Mouse (Mus musculus): ENCODE data around the gene Stx8.
A peak's percentile ranks its signal among the peaks of the same experiment; 100 is the strongest.

Gene Stx8

DNA sequence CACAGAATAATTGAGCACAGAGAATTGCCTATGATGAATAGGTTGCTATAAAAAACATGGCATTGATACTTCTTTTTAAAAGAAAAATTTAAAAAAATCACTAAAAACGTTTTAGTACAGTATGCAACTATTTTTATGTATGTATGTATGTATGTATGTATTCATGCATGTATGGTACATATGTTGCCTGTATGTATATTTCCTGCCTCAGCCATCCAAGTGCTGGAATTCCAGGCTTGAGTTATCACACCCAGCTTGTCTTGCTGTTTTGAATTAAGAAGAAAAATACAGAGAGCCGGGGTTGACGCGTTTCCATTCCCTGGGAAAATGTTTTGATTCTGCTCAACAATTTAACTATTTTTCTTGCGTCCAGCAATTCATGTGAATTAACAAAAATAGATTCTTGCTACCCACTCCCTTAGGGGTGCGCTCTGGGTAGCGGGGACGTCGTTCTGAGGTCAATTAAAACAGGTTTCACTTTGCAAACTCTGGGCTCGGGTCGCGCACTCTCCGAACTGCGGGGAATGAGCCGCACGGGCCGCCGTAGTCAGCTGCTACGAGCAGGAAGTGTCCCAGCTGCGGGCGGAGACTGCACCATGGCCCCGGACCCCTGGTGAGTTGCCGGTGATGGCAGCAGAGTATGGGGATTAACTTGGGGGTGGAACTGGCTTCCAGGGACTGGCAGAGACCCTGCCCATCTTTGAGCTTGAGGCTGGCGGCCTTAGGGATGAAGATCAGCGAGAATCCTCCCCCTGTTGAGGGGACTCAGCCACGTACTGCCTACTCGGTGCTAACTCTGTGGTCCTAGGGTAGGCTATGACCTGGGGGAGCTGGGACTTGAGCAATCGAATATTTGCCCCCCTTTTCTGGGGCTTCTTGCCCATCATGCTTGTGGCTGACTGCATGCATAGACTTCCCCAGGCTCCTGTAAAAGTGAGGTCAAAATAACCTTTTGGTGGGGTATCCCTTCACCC is at the start of gene Stx8:
Gene Stx8, plus strand, starts transcription at position 289 of the 974 bp plus-strand sequence.
- DNase-seq: peak; percentile 98

DNA sequence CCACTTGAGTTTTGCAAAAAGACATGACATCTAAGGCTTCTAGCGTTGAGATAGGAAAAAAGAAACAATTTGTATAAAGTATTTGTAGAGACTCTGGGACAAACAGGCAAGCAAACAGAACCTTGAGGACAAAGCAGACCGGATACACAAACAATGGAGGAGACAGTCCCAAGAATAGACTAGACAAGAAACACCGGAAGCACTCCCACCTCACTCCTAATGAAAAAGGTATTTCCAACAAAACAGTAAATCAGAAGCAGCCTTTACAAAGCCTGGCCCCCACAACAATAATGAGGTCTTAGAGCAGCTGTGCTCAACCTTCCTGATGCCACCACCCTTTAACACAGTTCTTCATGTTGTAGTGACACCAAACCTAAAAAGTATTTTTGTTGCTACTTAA is 48.9 kb upstream of the Stx8 start:
- DNase-seq: no peak

DNA sequence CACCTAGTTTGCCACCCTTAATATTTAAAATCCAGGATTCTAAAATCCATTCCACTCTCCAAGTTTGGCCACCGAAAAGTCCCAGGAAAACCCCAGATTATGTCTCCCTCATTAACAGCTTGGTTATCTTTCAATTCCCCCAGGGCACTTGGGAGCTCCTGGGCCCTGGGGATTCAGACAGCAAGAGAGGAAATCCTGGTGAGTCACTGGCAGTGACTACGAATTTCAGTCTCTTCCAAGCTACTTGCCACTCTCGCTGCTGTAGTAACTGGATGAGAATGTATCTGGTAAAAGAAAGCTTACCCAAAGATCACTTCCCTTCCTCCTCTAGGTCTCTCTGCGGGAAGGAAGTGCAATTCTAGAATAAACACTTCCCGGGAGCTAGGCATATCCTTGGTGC is 46.4 kb upstream of the Stx8 start:
- DNase-seq: no peak

DNA sequence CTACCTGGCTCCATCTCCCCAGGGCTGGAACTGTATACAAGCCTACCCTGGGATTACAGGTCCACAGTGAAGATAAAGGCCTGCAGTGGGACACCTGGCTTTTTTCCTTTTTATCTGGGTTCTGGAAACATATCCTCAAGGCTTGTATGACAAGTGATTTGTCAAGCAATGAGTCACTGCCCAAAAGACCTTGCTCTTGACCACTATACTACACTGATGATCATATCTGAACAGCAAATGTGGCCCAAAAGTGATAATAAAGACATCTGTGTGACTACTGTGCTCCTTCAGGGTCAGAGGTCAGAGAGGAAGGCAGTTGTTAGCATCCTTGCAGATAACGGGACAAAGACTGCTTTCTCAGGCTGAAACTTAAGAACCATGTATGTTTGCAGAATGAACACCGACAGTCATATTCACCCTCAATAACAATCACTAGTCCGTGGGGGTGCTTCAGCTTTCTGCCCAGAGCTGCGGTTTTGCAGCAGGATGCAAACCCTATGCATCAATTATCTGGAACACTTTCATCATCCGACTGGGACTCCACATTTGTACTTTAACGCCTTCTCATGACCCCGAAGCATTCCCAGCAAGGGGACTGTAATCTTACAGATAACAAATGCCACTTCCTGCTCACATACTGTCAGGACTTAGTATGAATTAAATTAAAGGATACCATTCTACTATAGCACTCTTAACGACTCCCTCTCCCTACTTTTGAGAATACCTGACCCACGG is 45.6 kb upstream of the Stx8 start:
- DNase-seq: no peak

DNA sequence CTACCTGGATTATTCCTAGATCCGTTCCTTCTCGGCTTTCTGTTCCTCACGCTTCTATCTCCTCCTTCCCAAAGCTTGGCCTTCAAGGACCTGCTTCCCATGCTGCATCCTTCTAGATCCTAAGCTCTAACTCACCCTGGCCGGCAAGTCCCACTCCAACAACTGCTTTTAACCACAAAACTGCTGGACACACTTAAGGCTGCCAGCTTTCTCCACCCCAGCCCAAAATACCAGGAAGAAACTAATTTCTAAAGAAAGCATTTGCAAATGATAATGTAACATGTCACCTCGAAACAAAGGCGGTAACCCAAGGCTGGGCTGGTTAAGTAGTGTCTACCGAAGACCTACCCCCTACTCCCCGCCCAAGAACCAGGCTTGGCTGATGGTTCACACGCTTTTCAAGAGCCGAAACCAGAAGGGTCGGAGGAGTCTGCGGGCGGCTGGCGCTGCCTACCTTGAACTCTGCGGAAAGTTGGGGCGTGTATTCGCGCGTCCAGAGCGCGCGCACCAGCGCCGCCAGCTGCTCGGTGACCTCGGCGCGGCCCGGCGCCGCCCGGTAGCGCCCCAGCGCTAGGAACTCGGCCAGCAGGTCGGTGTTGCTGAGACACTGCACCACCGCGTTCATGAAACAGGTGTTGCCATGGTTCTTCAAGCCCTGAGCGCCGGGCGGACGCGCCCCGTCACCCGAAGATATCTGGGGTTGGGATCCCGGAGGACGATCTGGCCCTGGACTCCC is 44.7 kb upstream of the Stx8 start:
- DNase-seq: peak; percentile 58

DNA sequence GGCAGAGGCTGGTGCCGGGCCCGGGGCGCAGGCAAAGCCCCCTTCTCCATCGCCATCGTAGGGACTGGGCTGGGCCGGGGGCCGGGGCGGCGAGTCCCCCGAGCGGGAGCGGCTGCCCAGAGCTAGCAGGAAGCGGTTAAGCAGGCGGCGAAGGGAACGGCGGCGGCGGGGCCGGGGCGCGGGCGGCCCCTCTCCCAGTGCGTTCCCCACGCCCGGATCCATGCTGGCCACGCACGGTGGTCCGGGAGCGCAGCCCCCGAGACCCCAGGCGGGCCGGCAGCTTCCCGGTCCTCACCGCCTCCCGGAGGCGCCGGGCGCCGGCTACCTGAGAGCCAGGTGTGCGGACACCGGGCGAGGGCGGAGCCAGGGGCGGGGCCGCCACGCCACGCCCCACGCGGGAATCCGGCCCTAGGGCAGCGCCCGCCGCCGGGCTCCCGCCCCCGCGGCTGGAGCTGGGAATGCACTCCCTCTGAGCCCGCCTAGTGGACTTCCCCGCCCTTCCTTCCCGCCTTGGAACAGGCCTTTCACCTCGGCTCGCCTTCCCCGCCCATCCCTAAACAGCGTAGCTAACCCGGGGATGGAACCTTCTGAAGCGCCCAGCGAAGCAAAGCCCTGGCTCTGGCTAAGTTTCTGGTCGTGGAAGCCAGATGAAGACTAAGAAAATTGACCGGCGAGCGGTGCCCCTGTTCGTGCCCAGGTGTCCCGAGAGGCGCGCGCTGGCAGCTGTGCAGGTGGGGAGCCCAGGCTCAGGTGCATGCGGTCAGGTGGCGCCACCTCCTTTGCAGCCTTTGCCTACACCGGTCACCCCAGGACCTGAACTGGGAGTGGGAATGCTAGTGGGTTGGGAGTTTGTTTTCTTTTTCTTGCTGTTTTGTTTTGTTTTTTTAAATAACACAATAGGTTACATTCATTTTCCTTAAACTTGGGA is 43.9 kb upstream of the Stx8 start, which contains the start of gene Usp43:
Gene Usp43, minus strand, starts transcription at position 327 of the 928 bp plus-strand sequence.
- peak; percentile 84 for DNase-seq

DNA sequence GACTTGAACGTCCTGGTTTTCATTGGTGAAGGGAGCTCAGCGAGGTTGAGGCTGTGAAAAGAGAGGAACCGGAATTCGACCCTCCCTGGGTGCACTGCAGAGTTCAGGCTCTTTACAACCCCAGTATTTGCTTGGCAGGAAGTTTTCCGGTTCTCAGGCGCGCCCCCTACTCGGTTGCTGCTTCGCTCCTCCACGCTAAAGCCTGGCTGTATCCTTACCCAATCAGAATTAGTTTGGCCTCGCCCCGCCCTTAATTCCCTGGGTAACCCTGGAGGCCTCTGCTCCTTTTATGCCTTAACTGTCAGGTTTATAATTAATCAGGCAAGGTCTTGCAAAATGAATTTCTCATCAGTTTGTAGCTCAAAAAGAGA is 43.3 kb upstream of the Stx8 start:
- peak; percentile 83 for DNase-seq

DNA sequence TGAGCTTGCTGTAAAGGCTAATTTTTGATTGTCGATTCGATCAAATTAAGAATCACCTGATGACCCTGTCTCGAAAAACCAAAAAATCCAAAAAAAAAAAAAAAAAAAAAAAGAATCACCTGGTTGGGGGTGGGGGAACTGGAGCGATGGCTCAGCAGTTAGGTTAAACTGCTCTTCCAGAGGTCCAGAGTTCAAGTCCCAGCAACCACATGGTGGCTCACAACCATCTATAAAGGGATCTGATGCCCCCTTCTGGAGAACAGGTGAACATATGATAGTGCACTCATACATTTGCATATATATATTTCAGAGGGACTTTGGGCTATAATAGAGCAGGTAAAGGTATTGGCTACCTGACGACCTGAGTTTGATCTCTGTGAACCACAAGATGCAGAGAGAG is 42.3 kb upstream of the Stx8 start:
- DNase-seq: no peak

DNA sequence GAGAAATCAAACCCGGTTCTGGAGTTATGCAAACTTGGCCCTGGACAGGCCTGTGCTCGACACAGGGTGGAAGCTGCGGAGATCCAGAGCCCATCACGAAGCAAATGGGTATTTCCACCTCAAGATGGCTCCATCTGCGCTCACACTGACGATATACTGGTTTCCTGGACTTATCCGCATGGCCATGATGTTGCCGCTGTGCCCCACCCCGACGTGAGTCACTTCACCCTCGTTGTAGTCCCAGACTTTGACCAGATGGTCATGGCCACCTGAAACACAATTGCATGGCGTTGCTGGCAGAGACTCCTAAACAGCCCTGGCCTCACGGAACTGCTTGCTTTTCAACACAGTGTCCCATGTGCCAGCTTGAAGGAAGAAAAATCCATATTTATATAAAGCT is 41.0 kb upstream of the Stx8 start:
- no peak for DNase-seq

DNA sequence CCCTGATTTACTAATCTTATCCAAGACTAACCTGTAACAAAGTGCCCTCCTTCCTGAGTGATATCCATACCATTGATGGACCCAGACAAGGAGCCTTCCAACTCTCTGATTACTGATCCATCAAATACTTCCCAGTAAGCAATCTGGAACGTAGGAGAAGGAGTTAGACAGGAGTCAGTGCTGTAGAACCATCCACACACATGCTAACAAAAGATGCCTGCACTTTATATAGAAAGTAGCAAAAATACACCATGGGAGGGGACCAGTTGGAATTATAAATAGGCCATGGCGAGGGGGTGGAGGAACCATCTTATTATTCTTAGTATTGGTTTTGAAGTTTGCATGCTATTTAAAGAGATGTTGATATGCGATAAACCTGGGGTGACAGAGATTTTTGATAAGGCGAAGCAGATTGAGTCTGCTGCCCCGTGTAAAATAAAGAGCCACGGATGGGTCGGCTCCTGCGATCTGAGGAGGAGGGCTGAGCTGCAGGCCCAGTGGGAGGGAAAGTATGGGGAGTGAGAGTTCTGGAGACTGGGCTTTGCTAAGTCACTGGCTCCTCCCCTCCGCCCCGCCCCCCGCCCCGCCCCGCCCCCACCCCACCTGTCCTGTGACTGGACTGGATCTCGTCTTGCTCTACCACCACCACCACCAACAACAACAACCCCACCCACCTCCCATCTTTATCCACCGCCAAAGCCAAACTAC is 39.5 kb upstream of the Stx8 start:
- DNase-seq: no peak

DNA sequence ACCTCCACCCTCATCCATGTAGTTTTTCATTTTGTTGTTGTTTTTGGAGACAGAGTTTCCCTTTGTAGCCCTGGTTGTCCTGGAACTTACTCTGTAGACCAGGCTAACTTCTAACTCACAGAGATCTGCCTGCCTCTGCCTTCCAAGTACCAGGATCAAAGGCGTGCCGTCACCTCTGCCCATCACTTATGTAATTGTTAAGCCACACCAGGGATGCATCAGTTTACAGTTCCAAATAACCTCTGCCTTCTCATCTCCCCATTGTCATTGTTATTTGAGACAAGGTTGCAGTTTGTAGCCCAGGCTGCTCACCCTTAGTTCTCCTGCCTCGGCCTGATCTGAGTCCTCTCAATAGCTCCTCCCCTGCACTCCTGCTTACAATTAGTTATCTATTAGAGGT is 33.8 kb upstream of the Stx8 start:
- DNase-seq: no peak

DNA sequence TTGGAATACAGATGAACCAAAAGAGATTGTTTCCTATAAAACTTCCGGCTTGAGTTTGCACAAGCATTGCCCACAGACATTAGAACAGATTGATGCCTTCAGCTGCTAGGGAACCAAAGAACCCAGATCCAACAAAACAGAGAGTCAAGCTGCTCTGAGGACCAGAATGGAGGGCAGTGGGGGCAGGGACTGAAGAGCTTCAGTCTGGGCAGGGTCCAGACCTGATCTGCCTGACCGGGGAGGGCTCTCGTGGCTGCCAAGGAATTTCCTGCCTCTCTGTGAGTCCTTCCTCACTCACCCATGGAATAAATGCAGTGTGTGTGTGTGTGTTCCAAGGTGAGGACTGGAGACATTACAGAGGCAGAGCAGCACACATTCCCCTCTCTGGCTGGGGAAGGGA is 17.8 kb upstream of the Stx8 start:
- DNase-seq: no peak

DNA sequence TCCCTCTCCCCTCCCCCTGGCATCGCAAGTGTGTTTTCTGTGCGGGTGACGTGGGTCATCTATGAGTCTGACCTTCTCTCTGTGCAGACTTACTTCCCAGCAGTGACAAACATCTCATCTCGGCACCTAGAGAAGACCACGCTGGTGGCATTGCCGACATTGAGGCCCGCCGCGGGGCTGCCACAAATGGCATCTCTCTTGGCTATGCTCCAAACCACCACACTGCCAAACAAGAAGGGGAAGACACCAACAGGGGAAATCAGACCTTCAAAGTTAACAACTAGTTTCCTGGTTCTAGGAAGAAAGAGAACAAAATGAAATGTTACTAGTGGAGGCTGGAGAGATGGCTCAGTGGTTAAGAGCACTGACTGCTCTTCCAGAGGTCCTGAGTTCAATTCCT is 16.5 kb upstream of the Stx8 start:
- no peak for DNase-seq

DNA sequence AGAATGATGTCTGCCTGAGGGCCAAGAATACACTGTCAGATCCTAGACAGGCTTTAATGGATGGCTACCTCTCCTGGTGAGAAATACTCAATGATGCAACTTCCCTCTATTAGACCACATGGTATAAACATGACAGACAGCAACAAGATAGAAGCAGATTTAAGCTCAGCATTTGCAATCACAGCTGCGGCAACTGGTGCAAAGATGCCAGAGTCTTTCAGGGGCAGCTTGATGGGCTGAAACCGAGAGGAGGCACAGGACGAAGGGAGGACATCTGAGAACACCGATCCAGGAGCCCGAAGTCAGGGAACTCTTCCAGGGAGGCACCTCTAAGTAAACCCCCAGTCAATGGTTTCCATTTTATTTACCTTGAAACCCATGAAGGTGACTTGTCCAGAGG is 12.4 kb upstream of the Stx8 start:
- DNase-seq: no peak

DNA sequence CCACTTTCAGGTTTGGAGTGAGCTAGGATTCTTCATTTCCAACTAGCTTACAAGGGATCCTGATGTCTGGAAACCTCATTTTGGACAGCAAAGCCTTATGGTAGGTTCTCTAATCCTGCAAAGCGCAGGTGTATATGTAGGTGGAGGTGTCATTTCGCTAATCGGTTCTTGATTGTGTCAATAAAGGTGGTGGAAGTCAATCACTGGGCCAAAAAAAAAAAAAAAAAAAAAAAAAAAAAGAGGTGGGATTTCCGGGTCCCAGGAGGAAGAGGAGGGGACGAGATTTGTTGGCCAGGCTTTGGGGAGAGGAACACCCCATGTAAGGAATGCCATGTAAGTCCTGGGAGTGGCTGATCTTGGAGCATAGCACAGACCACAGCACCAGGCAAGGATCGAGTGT is 11.6 kb upstream of the Stx8 start:
- DNase-seq: no peak

DNA sequence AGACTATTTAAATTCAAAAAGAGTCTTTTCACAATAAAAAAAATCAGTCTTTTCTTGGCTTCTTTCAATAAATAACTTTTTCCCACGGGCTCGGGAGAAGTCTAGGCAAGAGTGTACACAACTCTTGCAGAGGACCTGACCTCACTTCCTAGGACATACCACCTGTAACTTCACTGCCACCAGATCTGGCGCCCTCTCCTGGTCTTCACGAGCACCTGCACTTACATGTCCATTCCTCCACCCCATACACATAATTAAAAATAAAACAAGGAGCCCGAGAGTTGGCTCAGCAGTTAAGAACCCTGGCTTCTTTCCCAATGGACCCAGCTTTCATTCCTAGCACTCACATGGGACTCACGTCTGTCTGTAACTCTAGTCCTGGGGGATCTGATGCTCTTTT is 1.9 kb upstream of the Stx8 start:
- no peak for DNase-seq

DNA sequence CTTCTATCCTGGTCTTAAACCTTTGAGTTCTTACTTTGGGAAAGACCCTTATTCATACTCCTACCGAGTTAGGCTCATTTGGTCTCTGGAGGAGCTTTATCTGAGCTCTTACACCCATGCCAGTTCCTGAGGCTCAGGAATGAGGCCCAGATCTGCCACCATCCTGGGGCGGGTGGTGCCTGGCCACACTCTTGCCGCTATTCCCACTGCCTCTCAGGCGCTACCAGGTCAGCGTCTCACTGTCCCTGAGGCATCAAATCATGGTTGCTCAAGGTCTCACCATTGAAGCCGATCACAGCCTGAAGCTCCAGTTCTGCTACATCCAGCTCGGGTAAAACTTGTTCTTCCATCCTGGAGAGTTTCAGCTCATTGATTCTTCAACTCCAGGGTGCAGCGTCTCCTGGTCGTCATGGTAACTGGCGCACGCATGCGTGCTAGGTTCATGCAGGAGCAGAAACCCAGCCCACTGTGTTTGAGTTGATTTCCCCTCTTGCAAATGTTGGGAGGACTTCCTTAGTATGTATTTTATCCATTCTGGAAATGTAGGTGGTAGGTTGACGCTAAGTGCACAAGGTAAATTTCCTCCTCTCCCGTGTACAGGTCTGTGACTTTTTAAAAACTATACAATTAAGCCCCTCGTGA is 630 bp upstream of the Stx8 start, which contains the start of gene Cfap52:
Gene Cfap52, minus strand, starts transcription at position 410 of the 642 bp plus-strand sequence.
- DNase-seq: peak; percentile 83

DNA sequence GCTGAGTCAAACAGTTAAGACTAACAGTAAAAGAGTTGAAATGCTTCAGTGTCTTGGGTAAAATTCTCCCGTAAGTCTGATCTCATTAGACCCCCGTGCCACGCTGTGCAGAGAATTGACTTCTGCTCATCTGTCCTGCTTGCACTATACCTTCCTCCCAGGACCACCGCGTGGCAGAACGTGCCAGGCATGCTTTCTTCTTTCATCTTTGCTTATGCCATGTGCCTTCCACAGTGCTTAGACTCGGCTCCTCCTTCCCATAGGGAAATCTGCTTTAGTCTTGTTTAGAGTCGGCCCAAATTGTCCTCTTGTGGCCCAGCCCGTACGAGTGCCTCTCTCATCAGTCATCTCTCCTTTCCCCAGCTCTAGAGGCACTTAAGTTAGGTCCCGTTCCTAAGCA is 1.8 kb downstream of the Stx8 start:
- no peak for DNase-seq

DNA sequence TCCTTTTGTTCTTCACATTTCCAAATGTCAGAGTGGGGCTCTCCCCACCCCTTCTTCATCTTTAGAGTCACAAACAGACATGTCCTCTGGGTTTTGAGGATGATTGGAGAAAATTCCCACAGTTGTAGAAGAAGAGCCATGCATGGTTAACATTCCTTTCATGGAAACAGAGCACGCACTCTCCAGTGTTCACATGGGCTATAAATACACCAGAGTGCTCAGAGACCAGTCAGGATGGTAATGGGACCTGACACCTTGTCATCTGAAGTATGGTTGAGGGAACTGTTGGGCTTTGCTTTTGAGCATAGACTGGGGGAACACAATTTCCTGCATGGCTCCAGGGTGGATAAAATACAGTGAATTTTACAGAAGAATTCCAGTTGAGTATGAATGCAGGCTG is 6.6 kb downstream of the Stx8 start:
- no peak for DNase-seq

DNA sequence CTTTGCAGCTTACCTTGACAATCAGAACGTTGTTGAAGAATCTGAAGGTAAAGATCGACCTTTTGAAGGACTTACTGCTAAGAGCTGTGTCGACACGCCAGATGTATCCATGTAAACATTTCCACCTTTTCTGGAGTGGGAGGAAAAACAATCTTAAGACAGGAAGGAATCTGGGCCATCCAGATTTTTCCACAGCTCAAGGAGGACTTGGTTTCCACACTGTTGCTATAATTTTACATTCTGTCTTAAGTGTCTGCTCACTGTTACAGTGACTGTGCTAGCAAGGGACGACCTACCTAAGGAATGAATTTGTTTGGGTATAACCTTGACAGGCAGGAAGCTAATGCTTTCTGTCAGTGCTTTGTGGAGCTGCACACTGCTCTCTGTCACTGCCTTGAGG is 7.2 kb downstream of the Stx8 start:
- no peak for DNase-seq

DNA sequence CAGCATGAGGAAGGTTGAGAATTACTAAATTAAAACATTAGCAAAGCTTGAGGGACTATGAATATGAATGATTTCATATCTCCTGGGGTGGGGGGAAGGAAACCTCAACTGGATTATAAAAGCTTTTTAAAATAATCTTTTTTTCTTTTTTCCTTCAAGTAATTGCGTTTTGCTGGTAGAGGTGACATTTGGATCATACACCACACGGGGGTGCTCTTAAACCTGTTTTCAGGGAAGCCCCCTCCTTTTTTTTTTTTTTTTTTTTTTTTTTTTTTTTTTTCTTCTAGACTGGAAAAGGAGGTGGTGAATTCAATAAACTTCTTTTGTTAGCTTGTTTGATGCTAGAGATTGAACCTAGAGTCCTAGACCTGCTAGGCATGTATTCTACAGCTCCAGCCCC is 9.3 kb downstream of the Stx8 start:
- DNase-seq: peak; percentile 18
